Mouse (Mus musculus): ENCODE results near the gene Mterf1b. TPM values are rescaled to one million over a fixed set of nuclear protein-coding genes. Genes with fewer than 3 reads are reported as not detected.
"Not testable (repeated sequence)": the region's sequence is repeated elsewhere in the genome, so short reads cannot be mapped to it uniquely, and the experiment has no call there.

The Mterf1b gene
- polyA plus RNA-seq, 1 experiment from 2014 or later: 3.6 TPM

DNA sequence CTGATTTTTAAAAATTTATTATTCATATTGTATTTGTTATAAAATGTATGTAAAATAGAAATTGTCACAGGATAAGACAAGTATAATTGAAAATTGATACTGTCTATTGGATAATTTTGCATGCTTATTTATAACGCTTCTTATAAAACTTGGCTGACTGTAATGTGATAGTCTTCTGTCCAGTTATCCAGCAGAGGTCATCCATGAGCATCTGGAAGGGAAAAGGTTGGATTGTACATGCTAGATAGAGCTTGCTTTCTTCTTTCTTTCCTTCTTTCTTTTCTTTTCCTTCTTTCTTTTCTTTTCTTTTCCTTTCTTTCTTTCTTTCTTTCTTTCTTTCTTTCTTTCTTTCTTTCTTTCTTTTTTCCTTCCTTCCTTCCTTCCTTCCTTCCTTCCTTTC is 2.0 kb downstream of the Mterf1b start:
- WGBS: 81% methylated on average over 1 of the region's 1 CpGs
- H3K27me3 ChIP-seq: no peaks in the 10 kb centered on the region
- no peak overlapping the region for H3K9ac ChIP-seq
- ATAC-seq: no peak
- H3K4me3 ChIP-seq: no peak overlapping the region
- H3K4me2 ChIP-seq: no peak overlapping the region
- no peaks in the 10 kb centered on the region for H3K36me3 ChIP-seq (ENCODE audit: poor library complexity, severe bottlenecking)
- H3K27ac ChIP-seq: no peak overlapping the region
- H3K4me1 ChIP-seq: peaks cover 6% of the 10 kb centered on the region; the same call in 1 of the 2 replicates
- H3K9me3 ChIP-seq (replicated peaks): 0 out of 2 replicates have a peak, but pooled peaks cover 4% of the 10 kb centered on the region

DNA sequence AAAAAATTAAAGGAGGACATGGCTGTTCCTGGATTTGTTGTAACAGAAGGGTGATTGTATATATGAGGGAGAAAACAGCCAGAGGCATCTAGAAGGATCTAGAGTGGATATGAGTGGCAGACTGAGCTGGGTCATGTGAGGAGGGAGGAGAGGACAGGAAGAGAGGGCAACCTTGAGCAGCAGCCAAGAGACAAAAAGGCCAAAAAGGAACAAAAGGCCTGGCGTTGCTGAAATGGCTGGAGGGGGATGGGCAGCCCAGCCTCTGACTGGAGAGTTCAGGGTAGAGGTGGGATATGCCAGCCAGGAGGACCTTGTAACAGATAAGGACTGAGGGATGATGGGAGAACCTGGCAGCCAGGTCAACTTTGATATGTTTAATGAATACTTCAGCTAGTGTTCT is 2.9 kb downstream of the Mterf1b start:
- no peak overlapping the region for H3K27ac ChIP-seq
- no peak for ATAC-seq
- 0 out of 2 replicates have a peak, but pooled peaks cover 4% of the 10 kb centered on the region for H3K9me3 ChIP-seq (replicated peaks)
- no peak overlapping the region for H3K4me2 ChIP-seq
- WGBS: 30% methylated on average over 1 of the region's 1 CpGs
- H3K27me3 ChIP-seq: no peaks in the 10 kb centered on the region
- no peak overlapping the region for H3K9ac ChIP-seq
- H3K36me3 ChIP-seq (ENCODE audit: poor library complexity, severe bottlenecking): no peaks in the 10 kb centered on the region
- peaks cover 6% of the 10 kb centered on the region; the same call in 1 of the 2 replicates for H3K4me1 ChIP-seq
- no peak overlapping the region for H3K4me3 ChIP-seq

DNA sequence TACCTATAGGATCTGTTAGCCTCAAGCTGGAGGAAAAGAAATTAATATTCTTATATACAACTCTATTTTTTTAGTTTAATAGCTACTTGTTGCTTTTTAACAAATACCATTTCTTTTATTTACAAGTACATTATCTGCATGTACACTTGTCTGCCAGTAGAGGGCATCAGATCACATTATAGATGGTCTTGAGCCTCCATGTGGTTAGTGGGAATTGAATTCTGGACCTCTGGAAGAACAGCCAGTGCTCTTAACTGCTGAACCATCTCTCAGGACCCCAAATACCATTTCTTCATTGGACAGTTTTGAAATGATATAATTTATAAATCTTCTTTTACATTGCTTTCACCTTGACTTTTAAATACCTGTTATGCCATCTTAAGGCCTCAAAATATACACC is 9.2 kb downstream of the Mterf1b start:
- no peaks in the 10 kb centered on the region for H3K9me3 ChIP-seq (replicated peaks)
- no peak overlapping the region for H3K4me2 ChIP-seq
- ATAC-seq: peak; percentile 45; the same call in 1 of the 2 replicates
- H3K36me3 ChIP-seq (ENCODE audit: poor library complexity, severe bottlenecking): no peaks in the 10 kb centered on the region
- no peak overlapping the region for H3K9ac ChIP-seq
- H3K4me3 ChIP-seq: no peak overlapping the region
- H3K4me1 ChIP-seq: no peaks in the 10 kb centered on the region
- no peak overlapping the region for H3K27ac ChIP-seq
- no peaks in the 10 kb centered on the region for H3K27me3 ChIP-seq

DNA sequence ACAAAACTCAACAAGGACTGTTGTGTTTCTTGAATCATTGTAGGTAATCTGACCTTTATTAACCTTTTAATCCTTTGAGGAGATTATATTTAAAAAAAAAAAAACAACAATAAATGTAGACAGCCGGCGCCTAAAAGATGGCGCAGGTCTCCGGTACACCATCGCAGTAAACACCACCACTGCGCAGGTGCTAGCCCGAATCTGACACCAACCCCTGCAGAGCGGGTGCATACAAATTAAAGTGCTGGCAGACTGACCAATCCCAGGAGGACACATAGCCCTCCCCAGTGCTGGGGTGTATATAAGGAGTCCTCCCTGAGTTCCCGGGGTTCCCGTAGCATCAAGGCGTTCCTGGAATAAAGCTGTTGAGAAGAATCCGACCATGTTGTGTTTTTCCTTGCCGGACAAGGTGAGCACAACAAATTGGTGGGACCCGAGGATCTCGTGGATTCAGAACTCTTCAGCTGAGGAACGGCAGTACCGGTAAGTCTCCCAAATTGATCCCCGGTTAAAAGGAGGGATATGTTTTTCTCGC is 10.2 kb downstream of the Mterf1b start:
- not testable (repeated sequence) for H3K27ac ChIP-seq; H3K27me3 ChIP-seq; H3K4me3 ChIP-seq; H3K9ac ChIP-seq; ATAC-seq; H3K9me3 ChIP-seq (replicated peaks); H3K4me2 ChIP-seq; H3K4me1 ChIP-seq; H3K36me3 ChIP-seq (ENCODE audit: poor library complexity, severe bottlenecking)
- WGBS: 94% methylated on average over 19 of the region's 19 CpGs

DNA sequence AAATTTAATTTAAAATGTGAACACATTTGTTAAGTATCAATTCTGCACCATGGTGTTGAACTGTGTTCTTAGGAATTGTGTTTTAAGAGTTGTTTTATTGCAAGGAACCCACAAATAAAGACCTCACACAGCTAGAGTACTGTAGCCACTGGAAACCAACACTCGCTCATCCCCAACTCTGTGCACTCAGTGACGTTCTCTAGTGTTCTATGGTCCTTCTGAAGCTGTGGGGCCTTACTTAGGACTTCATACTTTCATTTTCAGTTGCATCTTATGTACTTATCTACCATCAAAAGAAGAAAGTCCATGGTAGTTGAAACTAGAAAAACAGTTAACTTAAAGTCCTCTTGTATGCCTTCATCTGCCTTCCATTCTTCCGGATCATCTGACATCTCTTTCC is 17.9 kb downstream of the Mterf1b start:
- H3K27ac ChIP-seq; H3K4me3 ChIP-seq; ATAC-seq; H3K9ac ChIP-seq; H3K4me2 ChIP-seq; H3K27me3 ChIP-seq; H3K4me1 ChIP-seq; H3K36me3 ChIP-seq (ENCODE audit: poor library complexity, severe bottlenecking); H3K9me3 ChIP-seq (replicated peaks): not testable (repeated sequence)
- 94% methylated on average over 3 of the region's 3 CpGs for WGBS

DNA sequence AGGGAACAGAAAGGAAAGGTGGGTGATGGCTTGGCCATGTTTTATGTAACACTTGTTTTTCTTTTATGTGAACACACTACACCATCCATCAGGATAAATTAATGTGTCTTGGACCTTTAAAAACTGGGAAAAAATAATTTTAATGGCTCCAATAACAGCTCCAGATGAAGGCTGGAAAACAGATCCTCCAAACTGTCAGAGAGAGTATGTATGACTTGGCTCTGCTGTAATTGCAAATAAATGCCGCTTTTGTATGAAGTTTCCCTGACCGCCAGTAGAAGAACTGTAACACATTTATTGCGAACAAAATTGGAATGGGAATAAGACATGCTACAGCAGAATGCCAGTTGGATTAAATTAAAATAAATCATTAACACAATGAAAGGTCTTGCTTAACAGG is 29.1 kb downstream of the Mterf1b start:
- 92% methylated on average over 3 of the region's 3 CpGs for whole genome bisulfite sequencing
- ATAC-seq: no peak
- no peaks in the 10 kb centered on the region for H3K27me3 ChIP-seq
- no peak overlapping the region for H3K27ac ChIP-seq
- H3K4me3 ChIP-seq: no peak overlapping the region
- H3K4me2 ChIP-seq: no peak overlapping the region
- H3K9ac ChIP-seq: no peak overlapping the region
- H3K36me3 ChIP-seq (ENCODE audit: poor library complexity, severe bottlenecking): no peaks in the 10 kb centered on the region
- no peaks in the 10 kb centered on the region for H3K4me1 ChIP-seq
- no peaks in the 10 kb centered on the region for H3K9me3 ChIP-seq (replicated peaks)

DNA sequence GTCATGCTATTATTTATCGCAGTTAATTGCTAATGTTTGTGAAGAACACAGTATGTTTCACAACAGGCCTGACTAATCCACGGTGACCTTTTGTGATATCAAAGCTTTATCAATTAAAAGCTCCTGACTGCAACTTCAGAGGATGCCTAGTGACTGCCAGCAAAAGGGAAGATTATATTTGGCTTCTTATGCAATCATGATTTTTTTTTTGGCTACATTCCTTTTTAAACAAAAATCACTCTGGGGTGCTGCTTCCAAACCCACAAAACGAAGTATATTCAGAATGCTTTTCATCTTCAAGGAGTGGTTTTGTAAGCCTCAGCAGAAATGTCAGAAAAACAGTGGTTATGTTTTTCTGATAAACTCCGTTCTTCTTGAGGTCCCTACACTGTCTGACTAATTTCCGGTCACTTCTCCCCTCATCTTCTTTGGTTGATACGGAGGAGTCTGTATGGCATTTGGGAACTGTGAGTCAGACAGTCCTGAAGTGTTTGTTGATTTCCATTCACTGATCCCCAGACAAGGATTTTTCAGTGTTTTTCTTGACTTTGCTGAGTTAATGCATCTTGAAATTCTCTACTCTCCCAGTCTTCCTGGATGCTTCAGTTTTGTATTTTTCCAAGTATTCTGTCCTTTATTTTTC is 29.9 kb downstream of the Mterf1b start:
- H3K4me1 ChIP-seq: no peaks in the 10 kb centered on the region
- no peak overlapping the region for H3K27ac ChIP-seq
- H3K36me3 ChIP-seq (ENCODE audit: poor library complexity, severe bottlenecking): no peaks in the 10 kb centered on the region
- no peaks in the 10 kb centered on the region for H3K9me3 ChIP-seq (replicated peaks)
- H3K4me2 ChIP-seq: no peak overlapping the region
- 82% methylated on average over 6 of the region's 6 CpGs for WGBS
- no peak for ATAC-seq
- no peak overlapping the region for H3K9ac ChIP-seq
- no peak overlapping the region for H3K4me3 ChIP-seq
- H3K27me3 ChIP-seq: no peaks in the 10 kb centered on the region

DNA sequence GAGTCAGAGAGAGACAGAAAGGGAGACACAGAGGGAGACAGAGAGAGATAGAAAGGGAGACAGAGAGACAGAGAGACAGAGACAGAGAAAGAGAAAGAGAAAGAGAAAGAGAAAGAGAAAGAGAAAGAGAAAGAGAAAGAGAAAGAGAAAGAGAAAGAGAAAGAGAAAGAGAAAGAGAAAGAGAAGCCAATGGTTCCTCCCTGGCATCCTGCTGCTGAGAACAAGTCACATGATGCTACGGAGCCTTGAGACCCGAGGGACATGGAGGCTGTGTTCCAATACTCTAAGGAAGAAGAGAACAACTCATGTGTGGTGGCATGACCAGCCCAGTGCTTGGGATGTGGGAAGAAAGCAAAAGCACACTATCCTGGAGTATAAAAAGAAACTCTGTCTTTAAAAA is 40.0 kb downstream of the Mterf1b start:
- Histone ChIP-seq H3K27ac (no peak overlapping the region), H3K36me3 (ENCODE audit: poor library complexity, severe bottlenecking) (no peaks in the 10 kb centered on the region), H3K4me2 (no peak overlapping the region), H3K9ac (no peak overlapping the region), H3K4me3 (no peak overlapping the region), H3K9me3 (replicated peaks) (no peaks in the 10 kb centered on the region), H3K27me3 (no peaks in the 10 kb centered on the region), H3K4me1 (no peaks in the 10 kb centered on the region)
- no peak for ATAC-seq
- 73% methylated on average over 2 of the region's 2 CpGs for WGBS

DNA sequence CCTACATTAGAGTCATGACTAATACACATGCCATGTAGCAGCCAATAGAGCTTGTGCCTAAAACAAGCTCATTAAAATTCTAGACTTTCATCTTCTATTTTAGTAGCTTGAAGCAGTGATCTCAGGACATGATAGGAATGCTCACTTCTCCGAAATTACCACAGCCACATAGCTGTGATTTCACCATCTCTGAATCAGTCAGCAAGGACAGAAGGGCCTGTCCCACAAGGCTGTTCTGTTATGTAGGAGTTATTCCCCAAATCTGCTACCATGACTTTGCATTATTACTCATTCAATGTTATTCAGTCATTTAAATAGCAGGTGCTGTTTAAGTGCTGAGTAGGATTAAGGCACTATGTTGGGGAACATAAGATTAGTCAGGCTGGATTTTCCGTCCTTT is 42.3 kb downstream of the Mterf1b start:
- H3K4me2 ChIP-seq: no peak overlapping the region
- H3K4me1 ChIP-seq: no peaks in the 10 kb centered on the region
- no peak for ATAC-seq
- H3K4me3 ChIP-seq: no peak overlapping the region
- no peak overlapping the region for H3K27ac ChIP-seq
- no peaks in the 10 kb centered on the region for H3K36me3 ChIP-seq (ENCODE audit: poor library complexity, severe bottlenecking)
- WGBS: 66% methylated on average over 2 of the region's 2 CpGs
- H3K9me3 ChIP-seq (replicated peaks): no peaks in the 10 kb centered on the region
- H3K9ac ChIP-seq: no peak overlapping the region
- H3K27me3 ChIP-seq: no peaks in the 10 kb centered on the region

DNA sequence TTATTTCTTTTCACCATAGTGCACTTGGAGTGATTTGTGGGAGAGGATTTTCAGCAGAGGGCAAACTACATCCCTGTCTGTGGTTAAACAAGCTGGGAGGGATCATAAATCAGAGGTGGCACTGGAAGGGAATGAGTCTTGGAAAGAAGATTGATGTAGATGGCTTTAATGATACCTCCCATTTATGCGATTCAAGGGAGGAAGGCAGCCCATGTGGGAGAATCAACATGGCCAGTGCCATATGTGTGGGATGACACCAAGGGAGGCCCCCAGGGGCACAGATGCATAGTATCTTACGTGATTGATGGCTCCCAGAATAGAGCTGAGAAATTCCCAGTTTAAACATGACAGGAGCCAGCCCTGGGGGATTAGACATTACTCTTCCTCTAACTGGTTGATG is 48.0 kb downstream of the Mterf1b start:
- WGBS: 79% methylated on average over 2 of the region's 2 CpGs
- Histone ChIP-seq H3K27me3 (no peaks in the 10 kb centered on the region), H3K4me3 (no peak overlapping the region), H3K9me3 (replicated peaks) (no peaks in the 10 kb centered on the region), H3K36me3 (ENCODE audit: poor library complexity, severe bottlenecking) (no peaks in the 10 kb centered on the region), H3K9ac (no peak overlapping the region), H3K27ac (no peak overlapping the region), H3K4me1 (no peaks in the 10 kb centered on the region), H3K4me2 (no peak overlapping the region)
- ATAC-seq: no peak

DNA sequence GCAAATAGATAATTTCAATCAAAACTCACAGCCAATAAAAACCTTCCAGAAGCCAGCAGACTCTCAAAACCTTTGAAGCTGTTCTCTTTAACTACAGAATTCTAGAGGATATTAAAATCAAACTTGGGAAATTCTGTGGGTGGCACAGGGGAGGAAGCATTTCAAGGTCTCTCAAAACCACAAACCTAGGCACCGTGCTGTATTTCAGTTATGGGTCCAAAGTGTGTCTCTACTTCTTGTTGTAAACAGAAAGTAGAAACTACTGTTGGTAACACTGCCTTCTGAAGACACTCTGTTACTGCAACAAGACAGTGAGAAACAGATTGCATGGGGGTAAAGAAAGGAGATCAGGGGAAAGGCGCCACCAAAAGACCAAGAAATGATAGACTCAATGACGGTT is 52.8 kb downstream of the Mterf1b start:
- H3K27me3 ChIP-seq: no peaks in the 10 kb centered on the region
- no peaks in the 10 kb centered on the region for H3K4me1 ChIP-seq
- H3K9me3 ChIP-seq (replicated peaks): no peaks in the 10 kb centered on the region
- H3K27ac ChIP-seq: no peak overlapping the region
- no peak overlapping the region for H3K4me2 ChIP-seq
- 87% methylated on average over 3 of the region's 3 CpGs for WGBS
- no peak overlapping the region for H3K4me3 ChIP-seq
- no peak for ATAC-seq
- H3K36me3 ChIP-seq (ENCODE audit: poor library complexity, severe bottlenecking): no peaks in the 10 kb centered on the region
- no peak overlapping the region for H3K9ac ChIP-seq

DNA sequence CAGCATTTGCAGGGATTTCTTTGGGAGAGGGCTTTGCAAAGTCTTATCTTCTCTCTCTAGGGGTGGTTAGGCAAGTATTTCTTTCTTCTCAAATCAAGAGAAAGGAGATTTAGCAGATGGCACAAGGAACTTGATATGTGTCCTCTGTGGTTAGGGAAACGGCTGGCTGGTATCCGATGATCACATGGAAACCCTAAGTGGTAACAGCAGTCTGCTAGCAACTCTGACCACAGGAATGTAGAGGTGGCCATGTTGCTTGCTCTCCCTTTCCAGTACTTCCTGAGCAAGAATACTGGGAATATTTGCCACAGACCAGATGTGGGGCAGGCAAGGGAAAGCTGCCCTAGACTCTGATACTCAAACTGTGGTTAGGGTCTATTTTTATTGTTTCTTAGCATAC is 53.9 kb downstream of the Mterf1b start:
- no peak overlapping the region for H3K4me2 ChIP-seq
- WGBS: 93% methylated on average over 2 of the region's 2 CpGs
- no peak for ATAC-seq

More for the DNA sequence above, 53.9 kb downstream of the Mterf1b start:
- Histone ChIP-seq H3K4me1 (no peaks in the 10 kb centered on the region), H3K4me3 (no peak overlapping the region), H3K9me3 (replicated peaks) (no peaks in the 10 kb centered on the region), H3K9ac (no peak overlapping the region), H3K36me3 (ENCODE audit: poor library complexity, severe bottlenecking) (no peaks in the 10 kb centered on the region), H3K27ac (no peak overlapping the region), H3K27me3 (no peaks in the 10 kb centered on the region)

Measured in forebrain, embryonic 13.5 days (tissue).